Mouse (Mus musculus) E14TG2a.4 (cell line): ENCODE results near the gene Stxbp5.
A peak's percentile ranks its signal among the peaks of the same experiment; 100 is the strongest.

Experiments used
- CTCF ChIP-seq: conservative IDR thresholded peaks from 2 replicates; pipeline ENCODE4 v1.5.1; 2014; ENCODE audit warnings: low read length
- NANOG ChIP-seq: IDR thresholded peaks from 2 replicates; pipeline ENCODE4 v1.6.1; 2014; ENCODE audit warnings: borderline replicate concordance, low read length, mixed read lengths
- POU5F1 ChIP-seq: IDR thresholded peaks from 2 replicates; pipeline ENCODE4 v1.6.1; 2014; ENCODE audit warnings: low read length, borderline replicate concordance

DNA sequence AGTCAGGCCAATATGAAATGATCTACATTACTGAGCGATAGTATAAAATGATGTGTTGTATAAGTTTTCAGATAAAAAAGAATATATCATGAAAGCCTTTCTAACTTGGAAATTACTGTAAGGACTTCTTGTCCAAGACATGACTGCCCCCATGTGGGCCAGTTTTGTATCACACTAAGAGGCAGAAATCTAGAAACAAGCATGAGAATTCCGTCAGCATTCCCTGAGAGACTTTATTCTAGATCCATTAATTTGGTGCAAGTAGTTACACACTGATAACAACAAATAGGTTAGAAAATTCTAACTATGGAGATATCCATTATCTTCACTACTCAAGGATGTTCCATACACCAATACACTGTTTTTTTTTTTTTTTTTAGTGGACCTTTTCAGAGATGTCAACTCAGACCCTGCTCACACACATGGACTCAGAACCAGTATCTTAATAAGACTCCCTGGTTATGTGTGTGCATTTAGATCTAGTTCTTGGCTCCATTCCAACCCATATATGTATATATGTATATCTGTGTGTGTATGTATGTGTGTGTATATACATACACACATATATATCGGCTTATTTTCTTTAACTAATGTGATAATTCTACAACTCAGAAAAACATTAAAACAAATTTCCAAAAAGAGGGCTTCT is 145.9 kb downstream of the Stxbp5 start:
- TF ChIP-seq CTCF (peak; percentile 43), NANOG (no peak), POU5F1 (no peak)
